Mouse (Mus musculus) embryo, embryonic 11.5 days (tissue): ENCODE measurements around the gene Spg11.

ENCODE experiments used
- DNase-seq: peaks from one replicate; pipeline ENCODE4 v3.0.0-alpha.2; 2012; ENCODE audit warnings: low read depth, low spot score

The Spg11 gene

DNA sequence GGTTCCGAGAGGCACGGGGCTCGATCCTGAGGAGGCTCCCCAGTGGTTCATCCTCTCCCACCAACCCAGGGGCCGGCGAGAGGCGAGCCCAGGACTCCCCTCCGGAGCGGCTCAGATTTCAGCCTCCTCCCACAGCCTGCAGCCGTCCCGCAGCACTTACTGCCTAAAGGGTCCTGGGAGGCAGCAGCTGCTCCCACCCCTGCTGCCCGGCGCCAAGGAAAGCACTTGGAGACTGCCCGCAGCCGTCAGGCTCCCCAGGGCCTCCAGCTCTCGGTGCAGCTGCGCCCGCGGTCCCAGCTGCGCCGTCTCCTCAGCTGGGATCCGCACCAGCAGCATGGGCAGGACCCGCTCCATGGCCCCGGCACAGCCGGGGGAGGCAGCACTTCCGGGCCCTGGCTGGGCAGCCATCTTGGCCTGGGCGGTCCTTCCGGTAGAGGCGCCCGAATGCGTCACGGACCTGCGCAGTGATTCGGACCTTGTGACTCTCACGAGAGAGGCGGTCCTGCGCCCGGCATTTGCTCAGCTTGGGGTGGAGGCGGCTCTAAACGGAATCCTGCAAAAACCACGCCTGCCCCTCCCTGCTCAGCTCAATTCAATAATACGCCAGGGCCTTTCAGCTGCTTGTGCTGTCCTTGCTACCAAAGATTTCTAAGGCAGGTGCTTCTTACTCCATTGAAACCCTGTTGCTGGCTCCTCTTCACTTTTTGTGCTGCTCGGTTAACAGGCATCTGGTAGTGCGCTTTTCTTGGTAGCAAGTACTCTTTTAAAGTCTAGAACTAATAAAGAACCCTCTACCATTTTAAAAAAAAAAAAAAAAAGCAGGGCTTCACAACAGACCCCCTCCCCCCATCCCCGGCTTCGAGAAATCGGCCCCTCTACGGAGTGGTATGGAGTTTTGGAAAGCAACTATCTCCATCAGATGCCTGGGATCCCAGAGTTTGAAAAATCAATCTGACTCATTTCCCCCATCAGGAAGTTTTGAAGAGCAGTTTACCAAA lies at the start of gene Spg11:
Gene Spg11 (minus strand): TSS at position 426 of the 998 bp plus-strand sequence.
- DNase-seq, result peak; percentile 94

DNA sequence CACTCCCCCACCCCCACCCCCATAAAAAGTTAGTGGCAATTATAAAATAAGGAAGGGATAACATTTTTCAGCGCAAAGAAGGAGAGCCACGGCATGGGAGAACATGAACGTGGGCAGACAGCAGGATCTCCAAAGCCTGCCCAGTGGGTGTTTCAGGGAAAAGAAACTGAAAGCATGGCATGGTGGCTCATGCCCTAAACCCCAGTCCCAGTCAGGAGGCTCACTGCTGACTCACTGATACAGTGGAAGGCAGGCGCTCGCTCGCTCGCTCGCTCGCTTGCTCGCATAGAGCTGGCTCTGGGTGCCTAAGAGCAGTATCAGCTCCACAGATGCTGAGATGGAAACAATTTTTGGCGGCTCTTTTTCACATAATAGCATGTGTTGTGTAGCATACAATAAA lies 46.1 kb upstream of the Spg11 start:
- DNase-seq, result no peak

DNA sequence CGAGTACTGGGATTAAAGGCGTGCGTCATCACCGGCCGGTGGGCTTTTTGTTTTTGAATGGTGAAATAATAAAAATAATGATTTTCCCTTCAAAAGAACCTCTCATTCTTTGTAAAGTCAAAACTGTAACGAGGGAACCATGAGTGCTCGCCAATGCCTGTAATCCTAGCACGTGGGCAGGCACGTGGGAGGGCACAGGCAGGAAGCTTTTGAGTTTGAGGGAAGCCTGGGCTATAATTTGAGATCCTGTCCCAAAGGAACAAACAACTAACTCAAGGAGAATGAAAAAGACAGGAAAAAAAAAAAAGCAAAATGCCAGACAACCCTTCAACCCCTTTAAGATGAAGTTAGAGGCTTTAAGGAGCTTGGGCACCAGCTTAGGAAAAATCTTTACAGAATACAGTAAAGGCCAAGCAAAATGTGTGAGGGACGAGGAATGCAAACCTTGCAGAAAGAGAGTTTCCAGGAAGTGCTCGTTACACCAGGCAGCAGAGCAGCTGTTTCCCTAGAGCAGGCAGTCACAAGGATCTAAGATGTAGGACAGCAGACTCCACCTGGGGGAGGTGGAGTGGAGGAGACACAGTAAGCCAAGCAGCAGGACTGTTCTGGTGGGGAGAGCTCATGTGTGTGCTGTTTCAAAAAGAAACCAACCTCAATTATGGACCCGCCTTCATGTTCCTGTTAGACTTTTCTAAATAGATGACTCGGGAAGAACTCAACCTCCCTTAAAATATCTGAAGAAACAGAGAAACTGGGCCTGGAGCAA lies 45.4 kb upstream of the Spg11 start:
- no peak for DNase-seq

DNA sequence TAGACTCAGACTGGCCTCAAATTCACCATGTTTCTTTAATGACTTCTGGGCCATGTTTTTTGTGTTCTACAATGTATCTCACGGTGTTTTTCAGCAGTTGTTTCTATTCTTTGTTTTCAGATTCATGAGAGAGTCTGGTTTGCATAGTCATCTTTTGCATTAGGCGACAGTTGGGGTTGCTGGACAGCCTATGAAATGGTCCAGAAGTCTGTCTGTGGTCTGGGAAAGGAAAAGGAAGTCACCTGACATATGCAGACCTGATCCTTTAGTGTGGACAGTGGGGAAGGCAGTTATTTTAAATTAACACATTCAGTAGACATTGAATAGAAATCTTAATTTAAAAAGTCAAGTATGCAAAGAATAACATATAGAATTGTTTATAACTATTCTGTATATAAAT lies 44.3 kb upstream of the Spg11 start:
- no peak for DNase-seq

DNA sequence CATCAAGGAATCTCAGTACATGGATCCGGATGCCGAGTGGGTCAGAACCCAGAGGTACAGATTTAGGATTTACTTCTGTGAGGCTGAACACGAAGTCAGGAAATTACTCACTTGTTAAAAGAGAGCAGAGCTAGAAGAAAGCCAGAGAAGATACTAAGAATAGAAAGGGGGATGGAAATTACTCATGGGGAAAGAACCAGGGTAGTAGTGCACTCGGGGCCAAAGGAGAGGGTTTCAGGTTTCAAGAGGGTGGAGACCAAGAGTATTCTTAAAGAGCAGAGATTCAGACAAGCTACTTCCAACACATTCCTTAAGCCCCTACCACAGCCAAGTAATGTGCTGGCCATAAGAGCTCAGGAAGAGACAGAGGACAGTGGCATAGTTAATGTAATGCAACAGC lies 43.4 kb upstream of the Spg11 start:
- DNase-seq, result no peak

DNA sequence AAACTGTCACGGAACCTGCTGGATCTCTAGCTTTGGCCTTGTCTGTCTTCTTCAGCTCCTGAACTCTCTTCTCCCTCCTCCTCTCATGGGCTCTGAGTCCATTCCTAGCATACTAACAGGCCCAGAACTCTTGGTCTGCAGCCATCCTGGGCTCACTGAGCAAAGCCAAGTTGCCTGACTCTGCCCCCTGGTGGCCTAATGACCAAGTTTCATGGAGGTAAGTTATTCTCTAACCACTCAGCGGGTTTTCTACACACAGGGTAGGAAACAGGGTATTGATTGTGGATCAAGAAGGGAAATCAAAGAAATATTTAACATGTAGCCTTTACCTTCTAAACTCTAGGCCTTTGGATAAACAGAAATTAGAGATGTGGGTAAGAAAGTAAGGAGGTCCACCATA lies 42.5 kb upstream of the Spg11 start, which contains the start of gene Trim69:
Gene Trim69 (plus strand): TSS at position 21 of the 400 bp plus-strand sequence.
- peak; percentile 61 for DNase-seq

DNA sequence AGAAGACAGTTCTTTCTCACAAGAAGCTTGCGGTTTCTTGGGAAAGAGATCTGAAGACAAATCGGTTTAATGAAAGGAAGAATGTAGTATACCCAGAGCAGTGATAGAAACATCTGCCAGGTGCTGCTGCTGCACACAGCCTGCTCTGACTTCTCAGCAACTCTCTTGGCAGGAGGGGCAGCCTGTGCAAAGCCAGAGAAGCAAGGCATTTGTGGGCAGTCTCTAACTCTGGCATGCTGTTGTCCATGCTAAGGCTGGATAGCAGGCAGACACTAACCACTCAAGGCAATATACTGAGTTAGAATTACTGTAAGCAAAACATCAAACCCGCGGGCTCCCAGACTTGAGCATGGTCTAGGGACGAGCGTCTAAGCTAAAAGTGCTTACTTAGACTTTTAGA lies 41.5 kb upstream of the Spg11 start:
- no peak for DNase-seq

DNA sequence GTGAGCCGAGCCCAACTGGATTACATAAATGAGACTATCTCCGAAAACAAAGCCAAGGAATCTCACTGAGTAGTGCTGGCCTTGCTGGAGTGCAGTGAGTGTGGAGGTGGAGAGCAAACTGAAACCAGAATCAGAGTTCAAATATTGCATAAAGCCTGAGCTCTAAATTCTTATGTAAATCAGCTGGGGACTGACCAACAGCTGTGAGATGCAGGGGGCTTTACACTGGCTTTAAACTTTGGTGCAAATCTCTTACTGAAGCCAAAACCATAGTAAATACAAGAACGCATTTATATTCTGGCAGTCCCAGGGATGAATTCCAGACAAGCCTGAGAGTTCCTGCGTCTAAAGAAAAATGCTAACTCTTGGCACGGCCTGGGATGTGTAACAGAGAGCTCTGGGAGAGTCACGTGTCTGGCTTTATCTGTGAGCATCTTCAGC lies 40.2 kb upstream of the Spg11 start:
- no peak for DNase-seq

DNA sequence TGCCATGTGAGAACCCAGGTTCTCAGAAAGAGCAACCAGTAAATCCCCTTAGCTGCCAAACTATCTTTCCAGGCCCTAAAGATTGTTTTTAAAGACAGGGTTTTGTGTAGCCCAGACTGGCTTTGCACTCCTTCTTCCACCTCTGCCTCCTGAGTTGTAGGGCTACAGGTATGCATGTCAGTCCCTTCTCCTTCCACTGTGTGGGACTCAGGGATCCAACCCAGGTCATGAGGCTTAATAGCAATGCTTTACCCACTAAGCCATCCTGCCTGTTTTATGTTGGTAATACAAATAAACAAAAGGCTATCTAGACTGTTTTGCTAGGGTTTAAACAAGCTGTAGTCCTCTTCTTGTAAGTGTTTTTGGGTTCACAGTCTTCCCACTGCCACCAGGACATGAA lies 39.4 kb upstream of the Spg11 start:
- DNase-seq, result no peak

DNA sequence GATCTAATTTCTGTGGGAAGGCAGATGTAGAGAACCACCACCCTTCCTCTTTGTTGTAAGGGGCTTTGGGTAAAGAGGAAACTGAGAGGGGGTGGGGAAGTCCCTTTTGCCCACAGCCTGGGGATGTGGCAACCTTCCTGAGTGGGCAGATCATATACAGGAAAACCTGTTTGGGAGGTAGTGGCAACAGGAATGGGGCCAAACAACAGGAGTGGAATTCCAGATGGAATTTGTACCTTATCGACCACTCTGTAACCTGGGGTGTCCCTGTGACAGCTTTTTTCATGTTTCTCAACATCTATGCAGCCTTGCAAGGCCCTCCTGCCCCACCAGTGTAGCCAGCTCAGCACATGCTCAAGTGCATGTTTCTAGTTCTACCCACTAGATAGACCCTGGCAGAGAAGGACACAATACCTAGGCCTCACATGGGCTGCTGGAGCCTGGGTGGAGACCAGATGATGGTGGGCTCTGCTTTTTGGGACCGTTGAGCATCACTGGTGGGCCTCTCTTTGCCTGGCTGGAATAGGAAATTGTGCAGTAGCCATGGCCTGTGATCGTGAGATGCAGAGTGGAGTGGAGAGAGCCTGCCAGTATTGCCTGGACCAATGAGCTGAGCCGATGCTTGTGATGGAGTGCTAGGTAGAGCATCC lies 38.0 kb upstream of the Spg11 start:
- no peak for DNase-seq

DNA sequence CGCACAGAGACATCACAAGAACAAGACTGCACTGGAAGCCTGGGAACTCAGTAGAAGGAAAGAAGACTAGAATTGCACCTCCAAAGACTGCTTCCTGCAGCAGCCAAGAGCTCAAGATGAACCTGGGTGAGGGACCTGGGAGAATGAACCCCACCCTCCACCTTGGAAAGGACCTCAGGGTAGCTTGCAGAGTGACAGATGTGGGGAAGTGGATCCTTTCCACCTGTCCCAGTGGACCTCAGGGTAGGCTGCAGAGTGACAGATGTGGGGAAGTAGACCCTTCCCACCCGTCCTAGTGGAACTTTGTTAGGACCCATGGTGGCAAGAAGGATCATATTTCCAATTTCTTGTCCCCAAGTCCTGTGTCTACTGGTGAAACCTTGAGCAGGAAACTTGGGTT lies 37.1 kb upstream of the Spg11 start:
- DNase-seq, result no peak

DNA sequence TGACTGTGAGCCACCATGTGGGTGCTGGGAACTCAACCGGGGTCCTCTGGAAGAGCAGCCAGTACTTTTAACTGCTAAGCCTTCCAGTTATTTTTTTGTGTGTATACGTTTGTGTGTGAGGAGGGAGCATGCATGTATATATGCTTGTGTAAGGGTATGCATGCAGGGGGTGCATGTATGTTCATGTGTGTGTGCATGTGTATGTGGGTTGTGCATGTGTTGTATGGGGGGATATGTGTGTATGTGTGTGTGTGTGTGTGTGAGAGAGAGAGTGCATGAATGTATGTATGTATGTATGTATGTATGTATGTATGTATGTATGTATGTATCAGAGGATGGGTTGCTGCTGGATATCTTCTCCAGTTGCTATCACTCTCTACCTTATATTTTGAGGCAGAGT lies 36.3 kb upstream of the Spg11 start:
- no peak for DNase-seq

DNA sequence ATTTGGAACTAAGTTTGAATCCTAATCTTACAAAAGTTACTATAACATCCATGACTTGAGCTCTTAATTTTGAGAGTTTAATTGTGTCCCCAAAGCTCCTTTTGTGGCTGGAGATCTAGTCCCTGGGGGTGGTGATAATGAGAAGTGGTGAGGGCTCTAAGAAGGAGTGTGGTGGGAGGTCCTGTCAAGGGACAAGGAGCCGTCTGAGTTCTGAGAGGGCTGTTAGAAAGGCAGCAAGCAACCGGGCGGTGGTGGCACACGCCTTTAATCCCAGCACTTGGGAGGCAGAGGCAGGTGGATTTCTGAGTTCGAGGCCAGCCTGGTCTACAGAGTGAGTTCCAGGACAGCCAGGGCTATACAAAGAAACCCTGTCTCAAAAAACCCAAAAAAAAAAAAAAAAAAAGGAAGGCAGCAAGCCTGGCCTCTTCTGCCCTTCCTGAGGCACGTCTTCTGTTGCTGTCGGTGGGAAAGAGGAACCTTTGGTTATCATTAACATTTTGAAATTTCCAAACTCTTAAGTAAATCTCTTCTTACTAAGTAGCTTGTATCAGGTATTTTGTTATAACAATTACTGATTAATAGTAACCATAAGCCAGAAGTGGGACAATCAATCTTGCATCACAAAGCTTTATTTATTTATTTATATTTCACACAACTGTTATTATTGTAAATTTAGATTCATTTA lies 35.6 kb upstream of the Spg11 start:
- no peak for DNase-seq

DNA sequence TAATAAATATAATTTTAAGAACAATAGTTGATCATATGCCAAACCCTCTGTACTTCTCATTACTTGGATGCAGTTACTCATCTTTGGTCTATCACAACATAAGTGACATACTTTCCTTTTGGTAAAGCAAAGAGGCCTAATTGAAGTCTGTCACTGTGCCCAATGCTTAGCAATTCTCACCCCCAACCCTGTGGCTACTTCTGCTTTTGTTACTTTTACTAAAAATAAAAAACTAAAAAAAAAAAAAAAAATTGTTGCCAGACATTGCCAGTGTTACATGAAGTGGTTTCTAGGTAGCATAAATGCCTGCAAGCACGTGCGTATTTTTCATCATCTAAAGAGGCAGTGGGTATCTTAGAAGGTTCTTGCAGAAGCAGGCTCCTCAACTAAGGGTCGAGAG lies 34.7 kb upstream of the Spg11 start:
- no peak for DNase-seq

DNA sequence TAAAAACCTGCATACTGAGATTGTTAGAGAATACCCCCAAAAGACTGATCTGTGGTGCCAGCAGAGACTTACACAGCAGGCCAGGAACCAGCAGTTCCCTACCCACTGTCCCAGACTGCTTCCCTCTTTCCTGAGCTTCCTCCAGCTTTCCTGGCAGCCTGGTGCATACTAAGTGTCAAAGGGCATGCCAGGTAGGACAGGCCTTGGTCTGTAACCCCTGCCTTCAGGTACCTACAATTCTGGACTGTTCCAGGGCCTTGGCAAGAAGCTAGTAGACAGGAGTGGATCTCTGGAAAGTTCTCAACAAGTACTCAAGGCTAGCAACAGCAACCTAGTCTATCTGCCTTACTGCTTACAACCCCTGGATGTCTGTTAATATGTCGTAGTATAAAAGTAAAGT lies 33.0 kb upstream of the Spg11 start:
- no peak for DNase-seq

DNA sequence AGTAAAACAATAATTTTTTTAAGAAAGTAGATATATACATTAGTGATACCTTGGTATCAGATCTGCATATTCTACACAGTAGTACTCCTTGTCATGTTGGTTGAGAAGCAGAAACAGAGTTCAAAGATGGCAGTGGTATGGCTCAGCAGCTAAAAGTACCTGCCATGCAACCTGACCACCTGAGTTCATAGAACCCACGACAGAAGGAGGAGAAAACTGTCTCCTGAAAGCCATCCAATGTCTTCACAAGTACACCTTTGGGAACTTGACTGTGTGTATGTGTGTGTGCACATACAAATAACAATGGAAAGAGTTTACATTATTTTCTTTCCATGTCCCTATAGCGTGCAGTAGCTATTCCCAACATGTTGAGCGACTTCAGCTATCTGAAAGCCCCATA lies 31.5 kb upstream of the Spg11 start:
- DNase-seq, result no peak

DNA sequence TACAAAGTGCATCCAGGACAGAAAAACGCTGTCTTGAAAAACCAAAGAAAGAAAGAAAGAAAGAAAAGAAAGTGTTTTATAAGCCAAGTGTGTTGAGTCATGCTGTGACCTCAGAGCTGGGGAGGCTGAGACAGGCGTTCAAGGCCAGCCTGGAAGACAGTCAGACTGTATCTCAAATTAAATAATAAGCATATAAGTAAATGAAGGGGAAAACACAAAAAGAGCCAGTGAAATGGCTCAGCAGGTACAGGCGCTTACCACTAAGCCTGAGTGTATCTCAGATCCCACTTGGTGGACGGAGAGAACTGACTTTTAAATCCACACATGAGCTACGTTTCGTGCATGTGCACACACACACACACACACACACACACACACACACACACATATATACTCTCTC lies 31.1 kb upstream of the Spg11 start:
- no peak for DNase-seq

DNA sequence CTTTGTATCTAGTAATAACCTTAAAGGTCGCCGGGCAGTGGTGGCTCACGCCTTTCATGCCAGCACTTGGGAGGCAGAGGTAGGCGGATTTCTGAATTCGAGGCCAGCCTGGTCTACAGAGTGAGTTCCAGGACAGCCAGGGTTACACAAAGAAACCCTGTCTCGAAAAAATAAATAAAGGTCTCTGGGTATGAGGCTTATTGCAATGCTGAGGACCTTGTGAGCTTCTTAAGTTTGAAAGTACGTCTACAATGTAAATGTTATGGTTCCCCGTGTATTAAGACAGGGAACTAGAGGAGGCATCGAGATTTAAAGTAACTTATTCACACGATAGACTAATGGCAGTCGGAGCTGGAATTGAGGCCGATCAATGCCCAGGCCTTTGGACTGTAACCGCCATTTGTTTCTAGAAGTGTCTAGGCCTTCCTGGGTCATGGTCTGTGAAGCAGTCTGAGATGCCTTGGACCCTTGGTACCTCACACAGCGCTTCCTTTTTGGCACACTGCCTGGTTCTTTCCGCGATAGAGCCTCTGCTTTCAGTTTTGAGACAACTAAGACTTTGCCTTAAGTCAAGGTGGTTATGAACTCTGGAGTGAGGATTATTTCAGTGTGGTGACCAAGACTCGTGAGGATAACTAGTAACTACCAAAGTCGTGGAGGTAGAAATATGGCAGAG lies 30.2 kb upstream of the Spg11 start:
- DNase-seq, result no peak

DNA sequence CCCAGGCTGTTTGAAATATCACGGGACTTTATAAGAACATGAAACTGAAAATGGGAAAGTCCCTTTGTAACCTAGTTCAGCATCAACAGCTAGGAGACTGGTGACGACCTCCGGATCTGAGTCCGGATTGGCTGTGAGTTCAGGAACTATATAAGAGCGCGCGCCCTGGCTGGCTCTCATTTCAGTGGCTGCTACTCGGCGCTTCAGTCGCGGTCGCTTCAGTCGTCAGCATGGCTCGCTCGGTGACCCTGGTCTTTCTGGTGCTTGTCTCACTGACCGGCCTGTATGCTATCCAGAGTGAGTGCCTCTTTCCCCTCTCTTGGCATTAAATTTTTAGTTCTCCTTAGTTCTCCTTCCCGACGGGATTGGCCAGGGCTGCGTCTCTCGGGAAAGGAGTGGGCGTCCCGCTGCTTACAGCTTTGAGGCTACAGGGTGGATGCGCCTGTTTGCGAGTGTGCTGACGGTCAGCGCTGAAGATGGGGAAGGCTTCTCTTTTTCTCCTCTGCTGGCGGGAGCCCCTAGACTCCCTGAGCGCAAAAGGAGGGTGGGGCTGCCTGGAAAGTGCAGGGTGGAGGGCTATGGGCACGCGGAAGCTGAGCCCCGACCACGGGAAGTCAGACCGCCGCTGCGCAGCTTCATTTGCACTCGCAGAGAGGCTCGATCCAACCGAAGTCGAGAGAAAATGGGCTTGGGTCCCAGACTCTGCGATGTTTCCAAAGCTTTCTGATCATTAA lies 29.5 kb upstream of the Spg11 start, which contains the start of gene B2m:
Gene B2m (plus strand): TSS at position 179 of the 734 bp plus-strand sequence.
- DNase-seq, result peak; percentile 88

DNA sequence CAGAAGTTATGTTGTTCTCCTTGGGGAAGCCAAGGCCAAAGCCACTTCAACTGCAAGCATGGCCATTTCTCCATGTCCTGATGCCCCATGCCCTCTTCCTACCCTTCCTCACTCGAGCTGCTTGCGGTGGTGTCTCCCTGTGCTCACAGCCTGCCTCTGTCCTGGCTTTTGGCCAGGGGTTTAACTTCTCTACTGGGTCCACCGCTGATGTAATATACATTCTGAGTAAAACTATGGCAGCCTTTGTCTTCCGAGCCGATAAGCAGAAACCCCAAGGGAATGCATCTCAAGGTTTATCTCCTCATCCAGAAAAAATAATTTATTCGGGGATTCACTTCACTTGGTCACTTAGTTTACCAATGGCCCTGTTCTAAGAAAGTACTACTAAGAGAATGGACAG lies 28.5 kb upstream of the Spg11 start:
- no peak for DNase-seq
